Mouse (Mus musculus): Measurements from ENCODE around the gene Fam111a. TPM values are rescaled to one million over a fixed set of nuclear protein-coding genes. Genes with fewer than 3 reads are reported as not detected.
A peak's percentile ranks its signal among the peaks of the same experiment; 100 is the strongest.
"Not testable (repeated sequence)": the region's sequence is repeated elsewhere in the genome, so short reads cannot be mapped to it uniquely, and the experiment has no call there.

The Fam111a gene
- 25.0 and 28.7 TPM in 2 replicates for polyA plus RNA-seq (2014; fragmentation: Nextera tagmentation; extraction: Ambion mirVana)

GRCm38 (mm10) chr19:12545440-12545839 lies at the start of gene Fam111a:
Fam111a (plus strand) TSS chr19:12545740.
- not testable (repeated sequence) for H3K9ac ChIP-seq (ENCODE audit: low read length); H3K4me1 ChIP-seq (replicated peaks; ENCODE audit: control insufficient read depth, insufficient read depth, low read length); DNase-seq (ENCODE audit: low spot score); H3K4me3 ChIP-seq (ENCODE audit: low read depth, low read length); H3K36me3 ChIP-seq (ENCODE audit: control insufficient read depth, insufficient read depth, low read length); H3K4me2 ChIP-seq (ENCODE audit: low read depth, low read length, severe bottlenecking); H3K27ac ChIP-seq (ENCODE audit: low read depth, low read length); H3K27me3 ChIP-seq (ENCODE audit: control insufficient read depth, insufficient read depth, low read length); ATAC-seq (replicated peaks; ENCODE audit: low FRiP score); H3K9me3 ChIP-seq (ENCODE audit: control insufficient read depth, low read length)
- WGBS: 93% methylated on average over 11 of the region's 11 CpGs

DNA sequence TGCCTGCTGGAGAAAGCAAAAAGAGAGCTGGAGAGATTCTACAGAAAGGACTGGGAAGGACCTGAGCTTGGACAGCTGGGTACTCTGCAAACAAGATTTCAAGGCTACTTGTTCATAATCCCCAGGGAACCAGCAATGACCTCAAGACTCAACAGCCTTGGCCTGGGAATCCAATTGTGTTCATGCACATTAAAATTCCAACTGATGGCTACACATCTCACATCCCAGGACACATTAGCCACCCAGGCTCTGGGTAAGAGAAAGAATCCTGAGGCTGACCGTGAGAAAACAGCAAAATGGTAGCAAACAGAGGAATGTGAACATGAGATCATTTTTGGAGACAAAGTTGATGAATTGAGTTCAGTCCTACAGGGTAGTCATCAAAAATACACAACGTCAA lies 49.3 kb upstream of the Fam111a start:
- no peaks in the 10 kb centered on the region for H3K9me3 ChIP-seq (ENCODE audit: control insufficient read depth, low read length)
- H3K36me3 ChIP-seq (ENCODE audit: control insufficient read depth, insufficient read depth, low read length): peaks cover 9% of the 10 kb centered on the region
- no peak overlapping the region for H3K27ac ChIP-seq (ENCODE audit: low read depth, low read length)
- ATAC-seq (replicated peaks; ENCODE audit: low FRiP score): no peak
- 93% methylated on average over 2 of the region's 2 CpGs for WGBS
- no peaks in the 10 kb centered on the region for H3K27me3 ChIP-seq (ENCODE audit: control insufficient read depth, insufficient read depth, low read length)
- peaks cover 13% of the 10 kb centered on the region; the same call in 1 of the 2 replicates for H3K4me1 ChIP-seq (replicated peaks; ENCODE audit: control insufficient read depth, insufficient read depth, low read length)
- H3K4me2 ChIP-seq (ENCODE audit: low read depth, low read length, severe bottlenecking): no peak overlapping the region
- H3K4me3 ChIP-seq (ENCODE audit: low read depth, low read length): no peak overlapping the region
- H3K9ac ChIP-seq (ENCODE audit: low read length): no peak overlapping the region
- no peak for DNase-seq (ENCODE audit: low spot score)

DNA sequence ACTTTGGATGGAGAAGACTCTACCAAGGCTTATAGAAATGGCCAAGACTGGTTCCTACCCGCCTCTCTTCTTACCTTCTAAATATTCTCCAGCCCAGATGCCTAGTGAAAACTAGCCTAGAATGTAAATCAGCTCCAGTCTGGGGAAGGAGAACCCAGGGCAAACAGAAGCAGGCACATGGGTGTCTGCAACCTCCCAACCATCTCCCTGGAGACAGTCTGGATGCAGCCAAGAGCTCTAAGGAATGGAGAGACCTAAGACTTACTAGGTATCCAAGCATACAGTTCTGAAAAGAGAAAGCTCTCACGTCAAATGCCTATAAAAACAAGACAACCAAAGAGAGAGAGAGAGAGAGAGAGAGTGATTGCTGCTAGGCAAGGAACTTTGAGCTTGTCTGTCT lies 47.6 kb upstream of the Fam111a start:
- Histone ChIP-seq H3K4me2 (ENCODE audit: low read depth, low read length, severe bottlenecking) (no peak overlapping the region), H3K9ac (ENCODE audit: low read length) (no peak overlapping the region), H3K4me1 (replicated peaks; ENCODE audit: control insufficient read depth, insufficient read depth, low read length) (peaks cover 13% of the 10 kb centered on the region; the same call in 1 of the 2 replicates), H3K9me3 (ENCODE audit: control insufficient read depth, low read length) (no peaks in the 10 kb centered on the region), H3K4me3 (ENCODE audit: low read depth, low read length) (no peak overlapping the region), H3K36me3 (ENCODE audit: control insufficient read depth, insufficient read depth, low read length) (no peaks in the 10 kb centered on the region), H3K27me3 (ENCODE audit: control insufficient read depth, insufficient read depth, low read length) (no peaks in the 10 kb centered on the region), H3K27ac (ENCODE audit: low read depth, low read length) (no peak overlapping the region)
- ATAC-seq (replicated peaks; ENCODE audit: low FRiP score): no peak
- no peak for DNase-seq (ENCODE audit: low spot score)
- WGBS: 82% methylated on average over 2 of the region's 2 CpGs

DNA sequence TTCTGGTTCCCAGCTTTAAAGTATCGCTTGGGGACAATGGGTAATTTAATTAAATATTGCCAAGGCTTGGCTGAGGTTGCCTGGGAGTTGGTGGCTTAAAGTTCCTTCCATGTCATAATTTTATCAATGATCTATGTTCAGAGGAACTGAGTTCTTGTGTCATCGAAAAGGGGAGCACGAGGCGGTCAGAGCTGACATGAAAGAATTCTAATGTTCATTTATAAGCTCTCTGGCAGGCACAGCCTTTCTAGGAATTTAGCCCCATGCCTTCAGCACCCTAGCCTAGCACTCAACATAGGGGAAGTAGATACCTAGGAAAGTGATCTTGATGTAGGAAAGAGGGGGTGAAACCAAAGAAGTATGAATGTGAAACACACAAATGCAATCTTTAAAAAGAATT lies 47.2 kb upstream of the Fam111a start:
- H3K4me2 ChIP-seq (ENCODE audit: low read depth, low read length, severe bottlenecking): no peak overlapping the region
- no peak overlapping the region for H3K27ac ChIP-seq (ENCODE audit: low read depth, low read length)
- H3K36me3 ChIP-seq (ENCODE audit: control insufficient read depth, insufficient read depth, low read length): no peaks in the 10 kb centered on the region
- no peak overlapping the region for H3K9ac ChIP-seq (ENCODE audit: low read length)
- H3K4me1 ChIP-seq (replicated peaks; ENCODE audit: control insufficient read depth, insufficient read depth, low read length): peaks cover 13% of the 10 kb centered on the region; the same call in 1 of the 2 replicates
- no peak overlapping the region for H3K4me3 ChIP-seq (ENCODE audit: low read depth, low read length)
- H3K27me3 ChIP-seq (ENCODE audit: control insufficient read depth, insufficient read depth, low read length): no peaks in the 10 kb centered on the region
- H3K9me3 ChIP-seq (ENCODE audit: control insufficient read depth, low read length): no peaks in the 10 kb centered on the region
- ATAC-seq (replicated peaks; ENCODE audit: low FRiP score) (no peak), DNase-seq (ENCODE audit: low spot score) (no peak)
- WGBS: 87% methylated on average over 4 of the region's 4 CpGs

- H3K27ac ChIP-seq (ENCODE audit: low read depth, low read length): no peak overlapping the region
- WGBS: 100% methylated on average over 1 of the region's 1 CpGs
These were observed 46.6 kb upstream of the Fam111a start for GRCm38 (mm10) chr19:12498941-12499340.

DNA sequence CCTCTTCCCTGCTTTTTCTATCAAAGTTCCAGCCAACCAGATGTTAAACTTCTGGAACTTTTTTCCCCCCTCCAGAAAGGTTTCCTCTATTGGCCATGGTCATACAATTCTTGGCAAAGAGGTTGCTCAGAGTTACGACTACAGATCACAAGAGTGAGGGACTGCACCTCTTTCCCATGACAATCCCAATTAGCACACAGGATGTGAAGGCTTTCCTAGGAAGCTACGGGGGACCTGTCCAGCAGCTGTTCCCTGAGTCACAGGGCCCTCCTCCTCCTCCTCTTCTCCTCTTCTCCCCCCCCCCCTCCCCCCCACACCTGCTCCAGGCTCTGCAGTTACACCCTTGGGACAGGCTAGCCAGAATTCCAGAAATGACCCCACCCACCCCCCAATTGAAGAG lies 46.1 kb upstream of the Fam111a start:
- no peak; the same call in 1 of the 2 replicates for ATAC-seq (replicated peaks; ENCODE audit: low FRiP score)
- WGBS: 2% methylated on average over 2 of the region's 2 CpGs
- Histone ChIP-seq H3K4me1 (replicated peaks; ENCODE audit: control insufficient read depth, insufficient read depth, low read length) (peaks cover 6% of the 10 kb centered on the region; the same call in 1 of the 2 replicates), H3K4me2 (ENCODE audit: low read depth, low read length, severe bottlenecking) (peak overlapping the region; percentile 79), H3K9ac (ENCODE audit: low read length) (peak overlapping the region; percentile 96), H3K9me3 (ENCODE audit: control insufficient read depth, low read length) (no peaks in the 10 kb centered on the region), H3K36me3 (ENCODE audit: control insufficient read depth, insufficient read depth, low read length) (no peaks in the 10 kb centered on the region), H3K4me3 (ENCODE audit: low read depth, low read length) (peak overlapping the region; percentile 82), H3K27me3 (ENCODE audit: control insufficient read depth, insufficient read depth, low read length) (no peaks in the 10 kb centered on the region), H3K27ac (ENCODE audit: low read depth, low read length) (peak overlapping the region; percentile 92; the same call in 1 of the 2 replicates)
- DNase-seq (ENCODE audit: low spot score): peak; percentile 54

More at GRCm38 (mm10) chr19:12498941-12499340, 46.6 kb upstream of the Fam111a start:
- peaks cover 8% of the 10 kb centered on the region; the same call in 1 of the 2 replicates for H3K4me1 ChIP-seq (replicated peaks; ENCODE audit: control insufficient read depth, insufficient read depth, low read length)
- H3K9me3 ChIP-seq (ENCODE audit: control insufficient read depth, low read length): no peaks in the 10 kb centered on the region
- DNase-seq (ENCODE audit: low spot score) (no peak), ATAC-seq (replicated peaks; ENCODE audit: low FRiP score) (no peak)
- H3K9ac ChIP-seq (ENCODE audit: low read length): no peak overlapping the region; the same call in 1 of the 2 replicates
- H3K27me3 ChIP-seq (ENCODE audit: control insufficient read depth, insufficient read depth, low read length): no peaks in the 10 kb centered on the region
- H3K36me3 ChIP-seq (ENCODE audit: control insufficient read depth, insufficient read depth, low read length): no peaks in the 10 kb centered on the region
- peak overlapping the region; percentile 79 for H3K4me2 ChIP-seq (ENCODE audit: low read depth, low read length, severe bottlenecking)
- peak overlapping the region; percentile 82 for H3K4me3 ChIP-seq (ENCODE audit: low read depth, low read length)

DNA sequence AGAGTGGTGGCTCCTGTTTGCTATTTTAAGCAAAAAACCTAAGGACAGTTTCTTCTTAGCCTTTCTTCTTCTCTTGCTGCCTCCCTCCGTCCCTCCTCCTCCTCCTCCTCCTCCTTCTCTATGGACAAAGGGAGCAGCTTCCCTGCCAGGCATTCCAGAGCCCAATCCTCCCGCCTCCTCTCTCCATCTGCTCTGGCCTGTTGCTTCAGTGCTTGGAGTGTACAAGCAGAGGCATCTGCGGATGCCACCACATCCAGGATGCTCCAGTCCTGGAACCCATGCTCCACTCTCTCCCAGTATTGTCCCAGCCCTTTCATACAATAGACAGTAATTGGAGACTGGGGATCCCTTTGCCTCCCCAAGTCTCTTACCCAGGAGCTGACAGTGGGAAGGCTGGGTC lies 45.4 kb upstream of the Fam111a start:
- Histone ChIP-seq H3K9me3 (ENCODE audit: control insufficient read depth, low read length) (no peaks in the 10 kb centered on the region), H3K27me3 (ENCODE audit: control insufficient read depth, insufficient read depth, low read length) (no peaks in the 10 kb centered on the region), H3K9ac (ENCODE audit: low read length) (peak overlapping the region; percentile 96), H3K4me3 (ENCODE audit: low read depth, low read length) (peak overlapping the region; percentile 82), H3K36me3 (ENCODE audit: control insufficient read depth, insufficient read depth, low read length) (no peaks in the 10 kb centered on the region), H3K4me1 (replicated peaks; ENCODE audit: control insufficient read depth, insufficient read depth, low read length) (peaks cover 6% of the 10 kb centered on the region; the same call in 1 of the 2 replicates), H3K4me2 (ENCODE audit: low read depth, low read length, severe bottlenecking) (peak overlapping the region; percentile 79), H3K27ac (ENCODE audit: low read depth, low read length) (peak overlapping the region; percentile 92)
- ATAC-seq (replicated peaks; ENCODE audit: low FRiP score) (peak; percentile 60), DNase-seq (ENCODE audit: low spot score) (peak; percentile 82)
- WGBS: 0% methylated on average over 3 of the region's 3 CpGs

GRCm38 (mm10) chr19:12500881-12501311 lies 44.6 kb upstream of the Fam111a start:
- Histone ChIP-seq H3K4me3 (ENCODE audit: low read depth, low read length) (peak overlapping the region; percentile 82), H3K9me3 (ENCODE audit: control insufficient read depth, low read length) (no peaks in the 10 kb centered on the region), H3K4me1 (replicated peaks; ENCODE audit: control insufficient read depth, insufficient read depth, low read length) (peaks cover 6% of the 10 kb centered on the region; the same call in 1 of the 2 replicates), H3K9ac (ENCODE audit: low read length) (peak overlapping the region; percentile 96), H3K36me3 (ENCODE audit: control insufficient read depth, insufficient read depth, low read length) (no peaks in the 10 kb centered on the region), H3K27ac (ENCODE audit: low read depth, low read length) (peak overlapping the region; percentile 92), H3K4me2 (ENCODE audit: low read depth, low read length, severe bottlenecking) (peak overlapping the region; percentile 79), H3K27me3 (ENCODE audit: control insufficient read depth, insufficient read depth, low read length) (no peaks in the 10 kb centered on the region)
- DNase-seq (ENCODE audit: low spot score) (peak; percentile 78), ATAC-seq (replicated peaks; ENCODE audit: low FRiP score) (peak; percentile 61)
- under 1% methylated on average over 34 of the region's 38 CpGs for WGBS
